Mouse (Mus musculus) layer of hippocampus, adult 9-10 months (tissue): Measurements from ENCODE around the gene Wnt2b.

Experiments used
- DNase-seq: peaks from one replicate; pipeline ENCODE4 v3.0.0; 2022; ENCODE audit warnings: low spot score

Wnt2b gene

GRCm38 (mm10) chr3:104896141-104896540 lies 65.6 kb downstream of the Wnt2b start:
- no peak for DNase-seq
